Mouse (Mus musculus): Measurements from ENCODE around the gene Mgat4c.
A peak's percentile ranks its signal among the peaks of the same experiment; 100 is the strongest.

Gene Mgat4c

GRCm38 (mm10) chr10:101681437-101681912 lies at the start of gene Mgat4c:
Mgat4c (plus strand) TSS chr10:101681487.
- DNase-seq (ENCODE audit: low read depth, low spot score): no peak

GRCm38 (mm10) chr10:101635266-101635665 lies 46.0 kb upstream of the Mgat4c start:
- DNase-seq (ENCODE audit: low read depth, low spot score): no peak

GRCm38 (mm10) chr10:101641048-101641447 lies 40.2 kb upstream of the Mgat4c start:
- DNase-seq (ENCODE audit: low read depth, low spot score): no peak

GRCm38 (mm10) chr10:101681914-101682313 lies 627 bp downstream of the Mgat4c start:
- DNase-seq (ENCODE audit: low read depth, low spot score): no peak

GRCm38 (mm10) chr10:101761828-101762227 lies 80.5 kb downstream of the Mgat4c start:
- no peak for DNase-seq (ENCODE audit: low read depth, low spot score)

GRCm38 (mm10) chr10:101770688-101771087 lies 89.4 kb downstream of the Mgat4c start:
- no peak for DNase-seq (ENCODE audit: low read depth, low spot score)

GRCm38 (mm10) chr10:101771157-101771556 lies 89.9 kb downstream of the Mgat4c start:
- no peak for DNase-seq (ENCODE audit: low read depth, low spot score)

- no peak for DNase-seq (ENCODE audit: low read depth, low spot score)
These were observed 102.0 kb downstream of the Mgat4c start for GRCm38 (mm10) chr10:101783161-101783744.

GRCm38 (mm10) chr10:101795507-101795906 lies 114.2 kb downstream of the Mgat4c start:
- DNase-seq (ENCODE audit: low read depth, low spot score): no peak

GRCm38 (mm10) chr10:101798831-101799474 lies 117.7 kb downstream of the Mgat4c start:
- DNase-seq (ENCODE audit: low read depth, low spot score): peak; percentile 2

GRCm38 (mm10) chr10:101808768-101809167 lies 127.5 kb downstream of the Mgat4c start:
- no peak for DNase-seq (ENCODE audit: low read depth, low spot score)

- no peak for DNase-seq (ENCODE audit: low read depth, low spot score)
These were observed 135.6 kb downstream of the Mgat4c start for GRCm38 (mm10) chr10:101816902-101817301.

GRCm38 (mm10) chr10:101827944-101828343 lies 146.7 kb downstream of the Mgat4c start:
- no peak for DNase-seq (ENCODE audit: low read depth, low spot score)

- DNase-seq (ENCODE audit: low read depth, low spot score): no peak
These were observed 174.8 kb downstream of the Mgat4c start for GRCm38 (mm10) chr10:101856115-101856514.

GRCm38 (mm10) chr10:101889866-101890265 lies 208.6 kb downstream of the Mgat4c start:
- DNase-seq (ENCODE audit: low read depth, low spot score): no peak

GRCm38 (mm10) chr10:101917328-101917814 lies 236.1 kb downstream of the Mgat4c start:
- DNase-seq (ENCODE audit: low read depth, low spot score): no peak

GRCm38 (mm10) chr10:101997612-101998011 lies 316.3 kb downstream of the Mgat4c start:
- DNase-seq (ENCODE audit: low read depth, low spot score): no peak

GRCm38 (mm10) chr10:102042513-102042912 lies 361.2 kb downstream of the Mgat4c start:
- no peak for DNase-seq (ENCODE audit: low read depth, low spot score)

GRCm38 (mm10) chr10:102056218-102056617 lies 374.9 kb downstream of the Mgat4c start:
- no peak for DNase-seq (ENCODE audit: low read depth, low spot score)

GRCm38 (mm10) chr10:102056975-102057565 lies 375.8 kb downstream of the Mgat4c start:
- no peak for DNase-seq (ENCODE audit: low read depth, low spot score)

GRCm38 (mm10) chr10:102074541-102075398 lies 393.5 kb downstream of the Mgat4c start:
- DNase-seq (ENCODE audit: low read depth, low spot score): no peak

GRCm38 (mm10) chr10:102123153-102123552 lies 441.9 kb downstream of the Mgat4c start:
- DNase-seq (ENCODE audit: low read depth, low spot score): no peak
